Mouse (Mus musculus): ENCODE results near the gene Tsr1. TPM values are rescaled to one million over a fixed set of nuclear protein-coding genes. Genes with fewer than 3 reads are reported as not detected.

The Tsr1 gene
- 10 to 100 TPM; 38.5 to 53.0 TPM for polyA plus RNA-seq (2017; shearing (Covaris generic))

DNA sequence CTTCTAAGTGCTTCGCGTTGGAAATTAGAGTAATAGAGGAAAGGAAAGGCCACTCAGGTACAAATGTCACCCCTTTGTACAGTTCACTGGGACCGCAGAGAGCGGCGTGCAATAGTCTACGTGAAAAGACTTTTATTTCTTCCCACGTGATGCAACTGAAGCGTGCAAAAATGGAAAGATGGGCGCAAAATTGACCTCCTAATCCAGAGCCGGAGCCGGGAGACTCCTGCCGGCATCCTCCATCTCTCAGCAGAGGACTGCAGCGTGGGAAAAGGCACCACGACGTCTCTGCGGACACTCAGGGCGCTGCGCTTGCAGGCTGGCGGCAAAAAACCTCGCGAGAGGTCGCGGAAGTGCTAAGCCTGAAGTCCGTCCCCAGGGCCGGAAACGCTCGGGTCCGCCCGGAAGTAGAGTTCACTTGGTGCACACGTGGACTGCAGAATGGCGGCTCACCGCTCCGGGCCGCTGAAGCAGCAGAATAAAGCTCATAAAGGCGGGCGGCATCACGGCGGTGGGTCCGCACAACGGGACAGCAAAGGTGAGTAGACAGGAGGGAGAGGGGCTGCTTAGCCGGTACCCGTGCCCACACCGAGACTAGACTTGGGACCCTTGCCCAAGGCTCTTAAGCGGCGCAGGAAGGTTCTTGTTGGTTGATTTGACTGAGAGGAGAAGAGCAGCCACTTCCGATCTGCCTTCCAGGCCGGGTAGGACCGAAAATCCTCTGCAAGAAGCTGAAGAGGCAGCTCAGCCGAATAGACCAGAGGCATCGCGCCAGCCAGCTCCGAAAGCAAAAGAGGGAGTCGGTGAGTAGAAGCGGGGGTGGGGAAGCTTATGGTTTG is at the start of gene Tsr1:
Tsr1 (plus strand) TSS at position 394 of the 839 bp plus-strand sequence.
- ATAC-seq = peak; percentile 85

GRCm38 (mm10) chr11:74850998-74851661 is 46.7 kb upstream of the Tsr1 start:
- ATAC-seq = no peak

- ATAC-seq = no peak
These were observed 40.1 kb upstream of the Tsr1 start for GRCm38 (mm10) chr11:74857756-74858155.

- ATAC-seq = no peak
These were observed 35.7 kb upstream of the Tsr1 start for GRCm38 (mm10) chr11:74862129-74862528.

GRCm38 (mm10) chr11:74863471-74863870 is 34.4 kb upstream of the Tsr1 start:
- ATAC-seq = no peak

DNA sequence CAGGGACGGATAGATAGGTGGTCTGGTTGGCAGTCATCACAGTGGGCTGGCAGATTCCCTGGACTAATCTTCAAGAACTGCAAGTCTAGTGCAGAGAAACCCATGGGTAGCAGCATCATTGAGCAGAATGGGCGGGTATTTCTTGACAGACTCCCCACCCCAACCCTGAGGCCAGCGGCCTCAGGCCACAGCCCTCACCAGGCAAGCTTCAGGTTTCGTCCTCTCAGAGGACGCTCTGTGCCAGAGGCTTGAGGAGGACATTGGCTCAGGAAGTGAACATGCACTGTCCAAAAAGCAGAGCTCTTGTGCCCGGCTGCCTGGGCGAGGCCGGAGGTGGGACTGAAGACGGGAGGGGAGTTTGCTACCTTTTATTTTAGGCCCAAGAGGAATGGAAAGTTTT is 33.5 kb upstream of the Tsr1 start:
- no peak for ATAC-seq

GRCm38 (mm10) chr11:74865252-74865651 is 32.6 kb upstream of the Tsr1 start:
- no peak for ATAC-seq

- ATAC-seq = no peak
These were observed 31.2 kb upstream of the Tsr1 start for GRCm38 (mm10) chr11:74866640-74867039.

- ATAC-seq = no peak
These were observed 30.7 kb upstream of the Tsr1 start for GRCm38 (mm10) chr11:74867181-74867580.

- ATAC-seq = no peak
These were observed 29.7 kb upstream of the Tsr1 start for GRCm38 (mm10) chr11:74868046-74868760.

- ATAC-seq = no peak
These were observed 28.3 kb upstream of the Tsr1 start for GRCm38 (mm10) chr11:74869603-74870002.

GRCm38 (mm10) chr11:74870544-74870943 is 27.3 kb upstream of the Tsr1 start:
- ATAC-seq = no peak

GRCm38 (mm10) chr11:74870991-74871622 is 26.8 kb upstream of the Tsr1 start:
- no peak for ATAC-seq

GRCm38 (mm10) chr11:74874630-74875029 is 23.2 kb upstream of the Tsr1 start:
- no peak for ATAC-seq

DNA sequence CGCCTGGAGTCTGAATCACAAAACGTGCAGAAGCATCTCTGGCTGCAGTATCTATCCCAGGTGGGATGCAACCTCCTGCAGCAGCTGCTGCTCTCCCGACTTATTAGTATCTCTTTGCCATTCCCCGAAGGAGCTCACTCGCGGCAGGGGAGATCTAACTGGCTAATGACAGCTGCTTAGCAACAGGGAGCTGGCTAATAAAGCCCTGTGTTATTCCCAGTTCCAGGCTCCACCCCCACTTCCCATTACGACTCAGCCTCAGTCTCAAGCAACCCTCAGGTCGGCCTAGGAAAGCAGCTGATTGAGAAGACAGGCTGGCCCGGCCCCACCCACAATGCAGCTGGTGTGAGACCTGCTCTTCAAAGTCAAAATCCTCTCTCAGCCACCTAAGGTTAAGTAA is 21.1 kb upstream of the Tsr1 start:
- ATAC-seq = no peak

DNA sequence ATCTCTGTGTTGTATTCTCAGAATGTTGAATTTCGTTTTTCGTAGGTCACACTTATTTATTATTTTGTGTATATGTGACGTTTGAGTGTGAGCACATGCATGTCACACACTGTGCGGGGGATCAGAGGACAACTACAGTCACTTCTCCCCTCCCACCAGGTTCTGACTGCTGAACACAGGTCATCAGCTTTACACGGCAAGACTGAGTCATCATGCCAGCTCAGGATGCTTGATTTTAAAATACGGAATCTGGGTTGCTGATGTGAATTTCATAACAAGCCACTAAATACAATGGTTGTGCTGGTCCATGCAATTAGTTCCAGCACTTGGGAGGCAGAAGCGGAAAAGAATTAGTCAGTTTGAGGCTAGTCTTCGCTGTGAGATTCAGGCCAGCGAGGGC is 16.9 kb upstream of the Tsr1 start:
- peak; percentile 71 for ATAC-seq

DNA sequence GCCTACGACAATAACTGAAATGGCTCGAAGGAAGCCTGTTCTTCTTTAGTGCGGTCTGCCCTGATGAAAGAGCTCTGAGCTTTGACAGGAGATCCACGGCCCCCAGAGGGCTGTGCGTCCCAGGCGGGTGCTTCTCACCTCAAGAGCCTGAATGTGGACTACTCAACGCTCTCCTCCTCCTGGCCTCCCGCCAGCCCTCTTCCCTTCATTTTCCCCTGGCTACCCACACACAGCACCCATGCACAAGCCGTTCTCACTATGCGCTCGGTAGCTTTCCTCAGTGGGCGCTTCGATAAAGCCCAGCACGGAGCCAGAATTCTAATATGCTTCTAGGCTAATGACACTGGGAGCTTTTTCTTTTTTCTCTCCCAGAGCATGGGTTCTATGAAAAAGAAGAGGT is 15.9 kb upstream of the Tsr1 start:
- no peak for ATAC-seq

- ATAC-seq = no peak
These were observed 14.8 kb upstream of the Tsr1 start for GRCm38 (mm10) chr11:74883098-74883497.

GRCm38 (mm10) chr11:74894619-74895018 is 3.3 kb upstream of the Tsr1 start:
- ATAC-seq = no peak

DNA sequence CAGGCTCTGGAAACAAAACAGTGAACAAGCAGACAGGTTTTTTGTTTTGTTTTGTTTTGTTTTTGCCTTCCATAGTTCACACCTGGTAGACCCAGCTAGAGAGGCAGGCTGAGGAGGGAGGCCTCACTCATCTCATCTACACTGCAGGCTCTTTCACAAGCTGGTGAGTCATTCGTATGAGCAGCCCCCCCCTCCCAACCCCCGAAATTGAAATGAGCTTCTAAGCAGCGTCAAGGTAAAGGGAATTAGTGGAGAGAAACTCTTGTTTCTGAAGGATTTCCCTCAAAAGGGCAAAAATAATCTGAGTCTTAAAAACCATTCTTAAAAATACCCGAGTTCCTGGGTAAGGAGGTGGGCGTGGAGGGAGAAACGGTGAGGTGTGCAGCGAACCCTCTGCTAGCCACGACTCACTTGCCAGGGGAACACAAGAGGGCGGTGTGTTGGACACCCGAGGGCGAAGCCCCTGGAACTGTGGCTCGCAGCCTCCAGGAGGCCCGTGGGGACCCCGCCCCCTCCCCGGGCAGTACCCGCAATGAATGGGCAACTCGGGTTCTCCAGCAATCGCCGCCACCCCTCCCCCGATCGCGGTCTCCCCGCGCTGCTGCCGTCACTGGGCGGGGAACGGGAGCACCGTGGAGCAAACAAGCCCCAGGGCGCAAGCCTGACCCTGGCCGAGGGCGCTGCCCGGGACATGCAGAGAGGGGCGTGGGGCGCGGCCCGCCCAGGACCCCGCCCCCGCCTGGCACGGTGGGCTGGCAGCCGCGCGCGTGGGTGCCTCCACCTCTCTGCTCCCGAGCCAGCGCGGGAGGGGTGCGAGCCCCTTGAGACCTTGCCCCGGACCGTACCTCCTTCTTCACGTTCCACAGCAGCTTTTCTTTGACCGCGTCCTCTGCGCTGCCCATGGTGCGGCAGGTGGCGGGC is 1.6 kb upstream of the Tsr1 start:
- ATAC-seq = peak; percentile 11

- peak; percentile 40 for ATAC-seq
These were observed 782 bp upstream of the Tsr1 start, which contains the start of gene Sgsm2 for GRCm38 (mm10) chr11:74896901-74897677. TSS of gene Sgsm2 (minus strand) at chr11:74897060.

Data from CD4-positive, CD25-positive, alpha-beta regulatory T cell, adult 4 months (primary cell).